Mouse (Mus musculus) E14TG2a.4 (cell line): ENCODE data around the gene Wsb2.
A peak's percentile ranks its signal among the peaks of the same experiment; 100 is the strongest.

Source experiments
- H3K27me3 ChIP-seq: 2 replicates; pipeline ENCODE4 v1.6.1; 2014; ENCODE audit warnings: low read length, control low read depth; ENCODE audit not compliant: insufficient read depth
- H3K36me3 ChIP-seq: 2 replicates; pipeline ENCODE4 v1.6.1; 2014; ENCODE audit warnings: low read length, control low read depth; ENCODE audit not compliant: insufficient read depth
- H3K4me1 ChIP-seq: replicated peaks from 2 replicates; pipeline ENCODE4 v1.6.1; 2014; ENCODE audit warnings: low read depth, low read length, control low read depth
- H3K4me3 ChIP-seq: replicated peaks from 2 replicates; pipeline ENCODE4 v1.5.1; 2014; ENCODE audit warnings: mild to moderate bottlenecking, low read length
- H3K9me3 ChIP-seq: 2 replicates; pipeline ENCODE4 v1.6.1; 2014; ENCODE audit warnings: low read length, control low read depth
- CTCF ChIP-seq: conservative IDR thresholded peaks from 2 replicates; pipeline ENCODE4 v1.5.1; 2014; ENCODE audit warnings: low read length
- NANOG ChIP-seq: IDR thresholded peaks from 2 replicates; pipeline ENCODE4 v1.6.1; 2014; ENCODE audit warnings: borderline replicate concordance, low read length, mixed read lengths
- POU5F1 ChIP-seq: IDR thresholded peaks from 2 replicates; pipeline ENCODE4 v1.6.1; 2014; ENCODE audit warnings: low read length, borderline replicate concordance

Wsb2 gene

DNA sequence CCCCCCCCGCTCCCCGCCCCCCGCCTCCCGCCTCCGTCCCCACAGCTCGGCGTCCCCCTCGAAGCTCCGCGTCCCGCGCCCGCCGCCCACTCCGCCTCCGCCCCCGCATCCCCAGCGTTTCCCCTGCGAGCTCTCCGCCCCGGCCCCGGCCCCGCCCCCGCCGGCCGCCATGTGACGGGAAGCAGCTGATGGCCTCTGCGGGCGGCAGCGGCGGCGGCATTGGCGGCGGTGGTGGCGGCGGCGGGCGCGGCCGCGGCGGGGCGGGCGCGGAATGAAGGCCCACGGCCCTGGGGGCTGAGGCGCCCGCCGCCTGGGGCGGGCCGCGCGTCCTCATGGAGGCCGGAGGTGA, at the start of gene Wsb2:
TSS of gene Wsb2 (plus strand) at position 176 of the 349 bp plus-strand sequence.
- no peak for TF ChIP-seq POU5F1
- TF ChIP-seq CTCF = no peak
- TF ChIP-seq NANOG = no peak
- Histone ChIP-seq H3K4me3 (peak within 1 kb of the TSS; percentile 95), H3K9me3 (no peaks in the 10 kb centered on the region), H3K36me3 (peaks cover 30% of the 10 kb centered on the region), H3K4me1 (peaks cover 75% of the 10 kb centered on the region), H3K27me3 (no peaks in the 10 kb centered on the region)

- 0 out of 2 replicates have a peak overlapping the region, but pooled peaks have one; percentile 5 for H3K4me3 ChIP-seq
- peaks cover 59% of the 10 kb centered on the region for H3K4me1 ChIP-seq
- H3K9me3 ChIP-seq = no peaks in the 10 kb centered on the region
- no peak for TF ChIP-seq POU5F1
- peak; percentile 92 for TF ChIP-seq CTCF
- TF ChIP-seq NANOG = no peak
- H3K36me3 ChIP-seq = no peaks in the 10 kb centered on the region
- peaks cover 5% of the 10 kb centered on the region; the same call in 1 of the 2 replicates for H3K27me3 ChIP-seq
Measured at GRCm38 (mm10) chr5:117307699-117308098, 49.4 kb upstream of the Wsb2 start.

GRCm38 (mm10) chr5:117313420-117313819, 43.7 kb upstream of the Wsb2 start:
- Histone ChIP-seq H3K4me1 (peaks cover 64% of the 10 kb centered on the region), H3K4me3 (peak overlapping the region; percentile 65), H3K27me3 (peaks cover 22% of the 10 kb centered on the region), H3K36me3 (no peaks in the 10 kb centered on the region), H3K9me3 (no peaks in the 10 kb centered on the region)
- no peak for TF ChIP-seq POU5F1

DNA sequence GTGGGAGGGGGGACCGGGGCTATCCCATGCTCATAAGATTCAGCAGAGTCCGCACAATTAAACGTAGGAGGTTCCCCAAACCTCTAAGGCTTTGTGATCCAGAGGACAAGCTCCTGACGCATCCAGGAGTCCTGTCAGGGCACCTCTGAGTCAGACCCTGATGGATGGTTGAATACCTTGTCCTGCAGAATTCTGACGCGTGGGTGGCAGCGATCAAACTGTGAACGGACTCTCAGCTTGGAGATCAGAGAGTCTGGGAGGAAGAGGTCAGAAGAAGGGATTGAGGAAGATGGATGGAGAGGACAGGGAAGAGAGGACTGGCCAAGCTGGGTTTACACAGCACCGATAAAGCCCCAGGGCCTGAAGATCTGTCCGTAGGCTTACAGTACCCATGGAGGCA, 43.2 kb upstream of the Wsb2 start:
- Histone ChIP-seq H3K9me3 (no peaks in the 10 kb centered on the region), H3K4me3 (peak overlapping the region; percentile 65), H3K36me3 (no peaks in the 10 kb centered on the region), H3K4me1 (peaks cover 67% of the 10 kb centered on the region), H3K27me3 (peaks cover 26% of the 10 kb centered on the region)
- no peak for TF ChIP-seq POU5F1

DNA sequence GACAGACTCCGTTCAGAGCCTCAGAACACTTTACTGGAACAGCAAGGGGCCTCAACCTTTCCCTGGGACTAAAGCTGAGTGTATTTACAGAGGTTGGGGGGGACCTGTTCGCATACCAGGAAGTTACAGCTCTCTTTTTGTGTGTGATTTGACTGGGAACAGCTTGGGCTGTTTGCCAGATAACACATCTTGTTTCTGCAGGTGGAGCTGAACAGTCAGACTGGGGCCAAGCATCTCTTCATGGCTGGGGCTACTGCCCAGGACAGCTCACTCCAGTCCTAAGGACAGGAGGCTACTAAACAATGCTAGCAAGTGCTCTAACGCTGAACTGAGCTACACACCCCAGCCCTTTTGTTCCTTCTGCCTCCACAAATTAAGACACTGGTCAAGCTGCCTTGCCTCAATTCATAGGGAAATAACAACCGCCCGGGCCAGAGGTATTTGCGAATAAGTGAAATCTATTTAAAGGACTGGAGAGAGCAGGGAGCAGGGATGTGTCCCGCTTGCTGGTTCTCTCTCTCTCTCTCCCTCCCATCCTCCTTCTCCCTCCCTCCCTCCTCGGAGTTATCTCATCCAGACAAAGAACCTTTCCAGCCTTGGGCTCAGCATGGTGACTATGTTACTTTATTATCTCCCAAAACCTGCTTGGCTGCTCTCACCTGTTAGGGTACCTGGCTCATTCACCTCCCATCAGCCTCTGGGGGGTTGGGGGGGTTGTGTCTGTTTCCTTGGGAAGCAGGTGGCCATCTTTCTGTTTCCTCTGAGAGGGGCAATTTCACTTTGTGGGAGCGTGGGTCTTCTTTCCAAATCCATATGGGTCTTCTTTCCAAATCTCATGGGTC, 42.3 kb upstream of the Wsb2 start:
- peaks cover 31% of the 10 kb centered on the region for H3K27me3 ChIP-seq
- peak overlapping the region; percentile 65; the same call in 1 of the 2 replicates for H3K4me3 ChIP-seq
- no peak for TF ChIP-seq POU5F1
- peak; percentile 71 for TF ChIP-seq NANOG
- no peaks in the 10 kb centered on the region for H3K9me3 ChIP-seq
- peaks cover 61% of the 10 kb centered on the region for H3K4me1 ChIP-seq
- no peaks in the 10 kb centered on the region for H3K36me3 ChIP-seq

GRCm38 (mm10) chr5:117318741-117319629, 38.1 kb upstream of the Wsb2 start, which contains the start of gene Vsig10:
Vsig10 (plus strand) TSS chr5:117319083.
- no peak for TF ChIP-seq NANOG
- no peak for TF ChIP-seq CTCF
- no peak for TF ChIP-seq POU5F1
- H3K36me3 ChIP-seq = no peaks in the 10 kb centered on the region
- peaks cover 65% of the 10 kb centered on the region for H3K4me1 ChIP-seq
- peak within 1 kb of the TSS; percentile 89 for H3K4me3 ChIP-seq
- peaks cover 45% of the 10 kb centered on the region for H3K27me3 ChIP-seq
- H3K9me3 ChIP-seq = peaks cover 3% of the 10 kb centered on the region

GRCm38 (mm10) chr5:117323751-117324150, 33.4 kb upstream of the Wsb2 start:
- Histone ChIP-seq H3K4me3 (peak overlapping the region; percentile 42), H3K9me3 (peaks cover 3% of the 10 kb centered on the region), H3K27me3 (peaks cover 26% of the 10 kb centered on the region), H3K4me1 (peaks cover 61% of the 10 kb centered on the region), H3K36me3 (0 out of 2 replicates have a peak, but pooled peaks cover 5% of the 10 kb centered on the region)
- TF ChIP-seq NANOG = no peak
- TF ChIP-seq CTCF = no peak
- TF ChIP-seq POU5F1 = no peak

DNA sequence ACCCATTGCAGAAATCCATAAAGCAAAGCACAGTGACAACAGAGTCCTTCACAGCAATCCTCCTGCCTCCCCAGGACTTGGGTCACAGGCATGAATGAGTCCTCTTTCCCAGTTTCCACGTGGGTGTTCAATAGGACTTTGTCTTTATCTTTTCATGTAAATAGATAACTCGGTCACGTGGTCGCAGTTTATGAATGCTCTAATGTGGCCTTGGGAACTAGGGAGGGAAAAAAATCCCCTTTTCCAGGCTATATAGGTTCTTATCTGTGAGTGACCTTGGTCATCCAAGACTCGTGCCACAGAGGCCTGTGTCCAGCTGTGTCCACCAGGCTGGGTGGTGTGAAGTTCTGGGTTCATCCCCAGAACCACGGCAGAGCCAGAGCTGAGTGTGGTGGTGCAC, 30.7 kb upstream of the Wsb2 start:
- H3K4me1 ChIP-seq = peaks cover 73% of the 10 kb centered on the region
- H3K4me3 ChIP-seq = no peak overlapping the region
- H3K27me3 ChIP-seq = peaks cover 4% of the 10 kb centered on the region
- H3K9me3 ChIP-seq = peaks cover 2% of the 10 kb centered on the region
- 0 out of 2 replicates have a peak, but pooled peaks cover 5% of the 10 kb centered on the region for H3K36me3 ChIP-seq
- TF ChIP-seq NANOG (no peak), CTCF (no peak), POU5F1 (no peak)
